Mouse (Mus musculus) ES-E14 (cell line): ENCODE measurements at regions not wholly inside any gene's neighbourhood (a gene's known extent, or its start where the extent isn't known, plus 50 kb on each side); places are given as distances from the start of the nearest gene placed in this dataset.

Experiments used
- CHD2 ChIP-seq: IDR thresholded peaks from 2 replicates; pipeline ENCODE4 v1.6.1; 2014; ENCODE audit warnings: mild to moderate bottlenecking, low read depth, low read length, inconsistent platforms
- HCFC1 ChIP-seq: IDR thresholded peaks from 2 replicates; pipeline ENCODE4 v1.6.1; 2012; ENCODE audit warnings: low read length, inconsistent platforms, borderline replicate concordance; ENCODE audit not compliant: insufficient read depth
- MAFK ChIP-seq: IDR thresholded peaks from 2 replicates; pipeline ENCODE4 v1.6.1; 2014; ENCODE audit warnings: mild to moderate bottlenecking, low read depth, low read length, inconsistent platforms; ENCODE audit not compliant: insufficient read depth
- ZC3H11A ChIP-seq: IDR thresholded peaks from 2 replicates; pipeline ENCODE4 v1.6.1; 2012; ENCODE audit warnings: low read depth, mild to moderate bottlenecking, inconsistent platforms, low read length, borderline replicate concordance
- ZNF384 ChIP-seq: IDR thresholded peaks from 2 replicates; pipeline ENCODE4 v1.6.1; 2012; ENCODE audit warnings: low read depth, low read length, inconsistent platforms

GRCm38 (mm10) chr6:22688678-22689126 lies 186.6 kb upstream of the Ptprz1 start:
- no peak for TF ChIP-seq CHD2
- no peak for TF ChIP-seq ZNF384
- TF ChIP-seq HCFC1: no peak
- TF ChIP-seq MAFK: no peak
- no peak for TF ChIP-seq ZC3H11A
